Mouse (Mus musculus) megakaryocyte, embryonic 14.5 days (primary cell): ENCODE results near the gene Cntn1. TPM values are rescaled to one million over a fixed set of nuclear protein-coding genes. Genes with fewer than 3 reads are reported as not detected.

Source experiments
- H3K27me3 ChIP-seq: replicated peaks from 2 replicates; pipeline ENCODE3; 2012; ENCODE audit warnings: inconsistent platforms
- H3K36me3 ChIP-seq: replicated peaks from 2 replicates; pipeline ENCODE3; 2012; ENCODE audit warnings: low read length, inconsistent platforms, mixed read lengths
- H3K4me1 ChIP-seq: 2 replicates; pipeline ENCODE4 v1.6.1; 2012; ENCODE audit warnings: inconsistent platforms
- H3K4me3 ChIP-seq: replicated peaks from 2 replicates; pipeline ENCODE3; 2012; ENCODE audit warnings: moderate library complexity, mild to moderate bottlenecking, inconsistent platforms
- H3K9me3 ChIP-seq: 2 replicates; pipeline ENCODE4 v1.6.1; 2012; ENCODE audit warnings: inconsistent platforms
- FLI1 ChIP-seq: IDR thresholded peaks from 2 replicates; pipeline ENCODE4 v1.6.1; 2012; ENCODE audit warnings: low read length, inconsistent platforms, mixed read lengths
- GATA1 ChIP-seq: IDR thresholded peaks from 3 replicates; pipeline ENCODE4 v1.6.1; 2012; ENCODE audit warnings: mixed read lengths, low read length, inconsistent platforms, borderline replicate concordance
- polyA plus RNA-seq: library from polyadenylated mRNA; stranded (reverse); fragments of >175 nt; gene quantifications from 2 replicates; pipeline ENCODE4 v1.2.3, GENCODE M21; 2012; ENCODE audit warnings: low replicate concordance; ENCODE audit not compliant: insufficient read depth

Cntn1 gene
- polyA plus RNA-seq, 1 experiment = not detected

DNA sequence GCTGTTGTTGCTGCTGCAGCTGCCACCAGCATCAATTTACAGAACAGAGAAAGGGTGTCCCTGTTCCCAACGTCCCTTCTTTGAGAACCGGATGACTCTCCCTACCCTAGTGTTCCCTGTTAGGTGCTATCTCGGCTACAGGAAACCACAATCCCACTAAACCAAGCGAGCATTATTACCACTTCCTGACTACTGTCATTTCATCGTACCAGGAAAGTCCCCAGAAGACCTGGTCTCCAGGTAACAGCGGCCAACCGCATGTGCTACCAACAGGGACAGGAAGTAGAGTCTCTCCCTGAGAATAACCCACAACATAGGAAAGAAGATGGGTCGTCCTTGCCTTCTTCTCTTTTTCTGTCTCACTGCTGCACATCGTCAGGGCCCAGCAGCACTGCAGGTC is 83.3 kb downstream of the Cntn1 start:
- no peaks in the 10 kb centered on the region for H3K36me3 ChIP-seq
- TF ChIP-seq FLI1 = no peak
- TF ChIP-seq GATA1 = no peak
- peaks cover 14% of the 10 kb centered on the region for H3K4me1 ChIP-seq
- H3K27me3 ChIP-seq = no peaks in the 10 kb centered on the region
- 0 out of 2 replicates have a peak, but pooled peaks cover 2% of the 10 kb centered on the region for H3K9me3 ChIP-seq
- H3K4me3 ChIP-seq = peak overlapping the region; percentile 78

DNA sequence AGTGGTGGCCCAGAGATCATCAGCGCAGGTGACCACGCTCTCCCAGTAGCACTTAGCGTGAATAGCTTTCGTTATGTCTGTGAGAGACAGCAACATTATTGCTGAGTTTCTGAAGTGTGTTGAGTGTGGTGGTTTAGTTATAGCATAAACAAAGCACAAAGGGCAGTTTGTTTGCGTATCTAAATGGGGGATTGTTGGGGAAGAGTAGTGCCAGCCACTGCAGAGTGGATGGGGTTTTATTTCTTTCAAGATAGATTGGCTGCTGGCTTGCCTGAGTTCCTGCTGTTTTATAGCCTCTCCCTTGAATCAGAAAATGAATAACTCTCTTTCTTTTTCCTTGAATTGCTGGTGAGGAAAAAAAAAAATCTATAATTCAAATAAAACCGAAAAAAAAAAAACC is 86.1 kb downstream of the Cntn1 start:
- Histone ChIP-seq H3K36me3 (no peaks in the 10 kb centered on the region), H3K27me3 (no peaks in the 10 kb centered on the region), H3K4me1 (peaks cover 14% of the 10 kb centered on the region), H3K4me3 (no peak overlapping the region), H3K9me3 (peaks cover 6% of the 10 kb centered on the region; the same call in 1 of the 2 replicates)
- TF ChIP-seq FLI1 = no peak
- no peak for TF ChIP-seq GATA1

DNA sequence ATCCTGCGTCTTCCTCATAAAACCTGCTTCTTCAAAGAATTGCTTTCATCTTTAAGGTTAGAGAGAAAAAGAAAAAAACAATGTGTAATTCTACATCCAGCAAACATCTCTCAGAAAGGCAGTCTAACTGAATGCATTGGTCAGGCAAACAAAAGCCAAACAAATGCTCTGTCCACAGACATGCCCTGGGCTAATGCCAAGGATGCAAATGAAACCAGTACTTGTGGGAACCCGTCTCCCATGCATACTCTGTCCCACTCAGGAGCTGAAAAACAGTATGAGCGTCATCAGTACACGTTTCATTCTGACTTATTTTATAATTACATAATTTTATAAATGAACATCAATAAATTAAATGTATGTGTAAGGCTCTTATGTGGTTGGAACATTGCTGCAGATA is 91.0 kb downstream of the Cntn1 start:
- Histone ChIP-seq H3K36me3 (no peaks in the 10 kb centered on the region), H3K4me3 (no peak overlapping the region), H3K9me3 (peaks cover 15% of the 10 kb centered on the region), H3K27me3 (no peaks in the 10 kb centered on the region), H3K4me1 (no peaks in the 10 kb centered on the region; the same call in 1 of the 2 replicates)
- TF ChIP-seq FLI1 = no peak
- TF ChIP-seq GATA1 = no peak

DNA sequence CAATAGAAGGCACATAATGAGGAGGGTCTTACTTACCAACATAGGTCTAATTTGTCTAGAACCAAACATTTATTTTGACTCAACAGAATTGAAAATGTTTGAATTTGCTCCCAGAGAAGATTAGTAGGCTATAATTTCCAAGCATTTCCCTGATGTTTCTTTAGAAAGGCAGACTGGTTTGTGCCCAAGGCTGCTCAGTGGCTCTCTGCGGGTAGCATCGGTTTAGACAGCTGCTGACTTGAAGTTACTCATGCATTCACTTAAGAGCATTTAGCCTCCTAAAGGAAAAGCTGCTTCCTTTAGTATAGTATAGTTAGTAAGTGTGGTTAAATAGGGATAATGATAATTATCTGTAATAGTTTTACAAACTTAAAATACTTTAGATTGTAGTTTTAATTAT is 104.0 kb downstream of the Cntn1 start:
- H3K36me3 ChIP-seq = no peaks in the 10 kb centered on the region
- peaks cover 8% of the 10 kb centered on the region for H3K9me3 ChIP-seq
- no peak for TF ChIP-seq GATA1
- no peak for TF ChIP-seq FLI1
- H3K4me3 ChIP-seq = no peak overlapping the region
- no peaks in the 10 kb centered on the region for H3K27me3 ChIP-seq
- no peaks in the 10 kb centered on the region for H3K4me1 ChIP-seq

DNA sequence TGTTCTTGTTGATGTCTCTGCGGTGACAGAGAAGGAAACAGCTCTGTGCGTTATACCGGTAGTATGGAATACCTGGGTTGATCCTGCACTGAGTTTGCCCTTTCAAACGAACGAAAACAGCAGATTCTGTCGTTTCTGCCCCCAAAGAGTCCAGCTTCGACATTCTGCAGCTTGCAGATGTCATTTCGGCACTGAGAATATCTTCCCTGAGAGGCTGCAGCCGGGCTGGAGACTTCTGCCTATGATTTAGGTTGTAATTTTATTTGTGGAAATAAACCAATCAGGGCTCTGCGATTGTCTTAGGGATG is 109.8 kb downstream of the Cntn1 start:
- H3K4me1 ChIP-seq = no peaks in the 10 kb centered on the region
- TF ChIP-seq FLI1 = no peak
- no peak for TF ChIP-seq GATA1
- H3K27me3 ChIP-seq = no peaks in the 10 kb centered on the region
- H3K4me3 ChIP-seq = no peak overlapping the region
- peaks cover 3% of the 10 kb centered on the region for H3K9me3 ChIP-seq
- no peaks in the 10 kb centered on the region for H3K36me3 ChIP-seq

DNA sequence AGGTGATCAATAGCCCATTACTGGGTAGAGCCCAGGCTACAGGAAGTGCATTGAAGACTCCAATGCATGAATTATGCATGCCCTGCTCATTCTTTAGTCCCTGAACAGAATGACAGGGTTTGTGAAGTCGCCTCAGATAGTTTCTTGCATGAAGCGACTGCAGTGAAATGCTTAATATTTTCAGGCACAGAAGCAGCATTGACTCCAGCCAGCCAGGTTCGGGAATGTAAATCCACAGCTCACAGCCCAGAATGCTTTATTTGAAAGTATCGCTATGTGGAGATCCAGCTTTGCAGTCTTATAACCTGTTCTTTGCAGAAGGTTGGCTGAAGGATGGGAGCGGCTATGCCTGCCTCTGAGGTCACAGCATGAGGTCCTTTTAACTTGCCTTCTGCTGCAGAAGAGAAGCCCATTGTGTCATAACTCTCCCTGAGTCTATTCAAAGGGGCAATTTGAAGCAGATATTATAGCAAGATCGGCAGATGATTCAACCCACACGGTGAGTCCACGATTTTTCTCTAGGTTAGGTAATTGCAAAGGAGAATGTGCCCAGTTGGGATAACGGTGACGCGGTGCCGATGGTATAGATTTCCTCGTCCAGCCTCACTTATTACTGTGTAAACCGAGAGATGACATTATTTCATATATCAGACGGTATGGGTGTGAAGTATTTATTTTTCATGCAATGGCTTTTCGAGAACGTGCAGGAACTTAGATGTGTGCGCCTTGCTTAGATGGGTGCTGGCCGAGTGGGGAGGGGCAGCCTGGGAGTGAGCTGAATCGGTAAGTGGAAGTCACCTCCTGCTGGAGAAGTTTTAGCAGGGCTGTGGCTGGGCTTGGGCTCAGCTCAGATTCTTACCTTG is 110.4 kb downstream of the Cntn1 start:
- Histone ChIP-seq H3K27me3 (no peaks in the 10 kb centered on the region), H3K4me3 (no peak overlapping the region), H3K4me1 (no peaks in the 10 kb centered on the region), H3K9me3 (peaks cover 3% of the 10 kb centered on the region), H3K36me3 (no peaks in the 10 kb centered on the region)
- TF ChIP-seq GATA1 (no peak), FLI1 (no peak)

DNA sequence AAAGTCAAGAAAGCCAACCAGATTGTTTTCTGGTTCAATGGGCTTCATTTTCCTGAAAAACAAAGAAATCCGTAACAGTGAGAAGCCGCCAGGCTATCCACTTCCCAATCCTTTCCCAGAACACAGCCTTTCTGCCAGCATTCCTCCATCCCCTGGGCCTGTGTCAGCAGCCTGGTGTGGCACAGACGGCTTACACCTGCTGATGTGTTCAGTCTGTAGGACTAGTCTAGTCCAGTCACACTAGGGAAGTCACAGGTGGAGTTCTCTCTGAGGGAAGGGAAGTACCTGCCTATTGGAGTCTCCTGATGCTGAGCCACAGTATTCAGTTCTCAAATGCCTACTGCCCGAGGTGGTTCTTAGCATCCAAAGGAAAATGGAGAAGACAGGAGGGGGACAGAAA is 111.9 kb downstream of the Cntn1 start:
- no peaks in the 10 kb centered on the region for H3K27me3 ChIP-seq
- H3K4me3 ChIP-seq = no peak overlapping the region
- H3K9me3 ChIP-seq = peaks cover 6% of the 10 kb centered on the region
- H3K4me1 ChIP-seq = no peaks in the 10 kb centered on the region
- TF ChIP-seq FLI1 = no peak
- no peak for TF ChIP-seq GATA1
- no peaks in the 10 kb centered on the region for H3K36me3 ChIP-seq

DNA sequence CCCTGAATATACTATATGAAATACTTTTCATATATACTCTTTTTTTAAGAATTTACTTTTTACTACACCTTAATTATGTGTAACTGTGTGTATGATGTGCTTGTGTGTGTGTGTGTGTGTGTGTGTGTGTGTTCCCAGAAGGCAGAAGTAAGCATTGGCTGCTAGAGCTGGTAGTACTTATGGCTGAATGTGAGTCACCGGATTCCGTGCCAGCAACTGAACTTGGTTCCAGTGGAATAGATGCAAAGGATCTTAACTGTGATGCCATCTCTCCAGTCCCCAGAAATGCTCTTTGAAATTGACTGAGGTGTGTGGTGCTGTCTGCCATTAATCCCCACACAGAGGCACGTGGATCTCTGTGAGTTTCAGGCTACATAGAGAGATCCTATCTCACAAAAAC is 113.2 kb downstream of the Cntn1 start:
- TF ChIP-seq GATA1 (no peak), FLI1 (no peak)
- H3K4me1 ChIP-seq = no peaks in the 10 kb centered on the region
- no peaks in the 10 kb centered on the region for H3K36me3 ChIP-seq
- no peak overlapping the region for H3K4me3 ChIP-seq
- no peaks in the 10 kb centered on the region for H3K27me3 ChIP-seq
- peaks cover 6% of the 10 kb centered on the region for H3K9me3 ChIP-seq

DNA sequence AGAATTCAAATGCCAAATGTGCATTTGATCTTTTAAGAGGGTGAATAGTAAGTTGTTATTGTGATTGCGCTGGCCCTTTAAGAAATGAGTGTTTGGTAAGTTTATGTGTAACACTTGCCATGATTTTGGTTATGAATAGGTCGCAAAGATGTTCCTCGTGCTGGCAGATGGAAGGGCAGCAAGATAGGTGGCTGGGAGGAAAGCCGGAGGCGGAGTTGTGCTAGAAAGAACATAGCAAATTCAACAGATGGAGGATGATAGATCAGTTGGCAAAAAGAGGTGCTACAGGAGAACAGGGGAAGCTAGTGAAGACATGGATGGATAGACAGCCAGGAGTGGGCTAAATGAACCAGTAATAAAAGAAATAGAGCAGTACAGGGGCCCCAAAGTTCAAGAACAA is 115.3 kb downstream of the Cntn1 start:
- Histone ChIP-seq H3K27me3 (no peaks in the 10 kb centered on the region), H3K36me3 (no peaks in the 10 kb centered on the region), H3K4me1 (no peaks in the 10 kb centered on the region), H3K4me3 (no peak overlapping the region), H3K9me3 (peaks cover 6% of the 10 kb centered on the region)
- TF ChIP-seq GATA1 = no peak
- TF ChIP-seq FLI1 = no peak

DNA sequence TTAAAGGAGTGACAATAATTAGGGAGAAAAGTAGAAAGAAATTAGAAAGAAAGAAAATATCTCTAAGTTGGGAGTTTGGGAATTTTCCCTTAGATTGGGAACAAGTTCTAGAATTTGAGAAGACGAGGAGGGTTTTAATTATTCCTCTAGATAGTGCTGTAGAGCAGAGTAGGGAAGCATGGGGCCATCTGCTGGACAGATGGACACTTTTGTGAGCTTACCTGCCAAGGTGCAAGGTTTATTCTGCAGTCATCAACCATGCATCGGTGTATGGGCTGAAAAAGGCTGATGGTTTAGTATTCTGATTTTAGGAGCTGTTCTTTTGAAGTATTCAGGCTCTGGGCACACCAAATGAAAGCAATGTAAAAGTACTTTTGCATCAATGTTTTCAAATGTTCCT is 124.8 kb downstream of the Cntn1 start:
- no peaks in the 10 kb centered on the region for H3K4me1 ChIP-seq
- no peak for TF ChIP-seq GATA1
- no peak for TF ChIP-seq FLI1

More for the DNA sequence above, 124.8 kb downstream of the Cntn1 start:
- Histone ChIP-seq H3K27me3 (no peaks in the 10 kb centered on the region), H3K9me3 (peaks cover 10% of the 10 kb centered on the region; the same call in 1 of the 2 replicates), H3K36me3 (no peaks in the 10 kb centered on the region), H3K4me3 (no peak overlapping the region)
